Mouse (Mus musculus) testis, adult 2 months (tissue): ENCODE results near the gene Podnl1.

Source experiments
- CTCF ChIP-seq: fragments of 200-500 bp; IDR thresholded peaks from 2 replicates; pipeline ENCODE4 v1.5.1; 2012; ENCODE audit warnings: low read depth, mild to moderate bottlenecking, inconsistent platforms, low read length, moderate library complexity; ENCODE audit not compliant: control insufficient read depth, insufficient read depth, insufficient replicate concordance
- POLR2A ChIP-seq: fragments of 200-500 bp; IDR thresholded peaks from 2 replicates; pipeline ENCODE4 v1.6.1; 2012; ENCODE audit warnings: low read depth, mild to moderate bottlenecking, inconsistent platforms, low read length, moderate library complexity; ENCODE audit not compliant: control insufficient read depth

GRCm38 (mm10) chr8:84126742-84127141 lies 953 bp downstream of the Podnl1 start:
- no peak for TF ChIP-seq POLR2A
- TF ChIP-seq CTCF, result no peak
